Mouse (Mus musculus) cerebellum, adult 18-20 months (tissue): Measurements from ENCODE around the gene Phf11d.
A peak's percentile ranks its signal among the peaks of the same experiment; 100 is the strongest.
"Not testable (repeated sequence)": the region's sequence is repeated elsewhere in the genome, so short reads cannot be mapped to it uniquely, and the experiment has no call there.

Experiments
- DNase-seq, 2 experiments: peaks; one replicate each; pipeline ENCODE4 v3.0.0; 2021

The Phf11d gene

GRCm38 (mm10) chr14:59365244-59365644 is at the start of gene Phf11d:
Gene Phf11d (minus strand): TSS chr14:59365470.
- no peak for DNase-seq

GRCm38 (mm10) chr14:59414979-59415378 is 49.7 kb upstream of the Phf11d start:
- DNase-seq, result not testable (repeated sequence)

- no peak for DNase-seq
Measured at GRCm38 (mm10) chr14:59396999-59397398, 31.7 kb upstream of the Phf11d start.

- DNase-seq, result no peak
Measured at GRCm38 (mm10) chr14:59395281-59395680, 30.0 kb upstream of the Phf11d start, which contains the start of gene Phf11c. Gene Phf11c (minus strand): TSS chr14:59395381.

- DNase-seq, result peak in 1 of 2 experiments; percentile 7
Measured at GRCm38 (mm10) chr14:59390181-59390580, 24.9 kb upstream of the Phf11d start.

- no peak for DNase-seq
Measured at GRCm38 (mm10) chr14:59389532-59389931, 24.3 kb upstream of the Phf11d start.

GRCm38 (mm10) chr14:59370348-59371068 is 5.2 kb upstream of the Phf11d start:
- DNase-seq, result no peak

GRCm38 (mm10) chr14:59366386-59367105 is 1.3 kb upstream of the Phf11d start:
- no peak for DNase-seq

GRCm38 (mm10) chr14:59341189-59341588 is 24.1 kb downstream of the Phf11d start, which contains the start of gene Phf11b:
Gene Phf11b (minus strand): TSS chr14:59341351.
- not testable (repeated sequence) for DNase-seq

- no peak for DNase-seq
Measured at GRCm38 (mm10) chr14:59339541-59339940, 25.7 kb downstream of the Phf11d start.

GRCm38 (mm10) chr14:59336056-59336455 is 29.2 kb downstream of the Phf11d start:
- not testable (repeated sequence) for DNase-seq

- peak; percentile 2 to 22 for DNase-seq
Measured at GRCm38 (mm10) chr14:59330499-59330898, 34.8 kb downstream of the Phf11d start.

- not testable (repeated sequence) for DNase-seq
Measured at GRCm38 (mm10) chr14:59319970-59320369, 45.3 kb downstream of the Phf11d start.

GRCm38 (mm10) chr14:59319036-59319435 is 46.2 kb downstream of the Phf11d start:
- not testable (repeated sequence) for DNase-seq
